In the genomic region with DNA sequence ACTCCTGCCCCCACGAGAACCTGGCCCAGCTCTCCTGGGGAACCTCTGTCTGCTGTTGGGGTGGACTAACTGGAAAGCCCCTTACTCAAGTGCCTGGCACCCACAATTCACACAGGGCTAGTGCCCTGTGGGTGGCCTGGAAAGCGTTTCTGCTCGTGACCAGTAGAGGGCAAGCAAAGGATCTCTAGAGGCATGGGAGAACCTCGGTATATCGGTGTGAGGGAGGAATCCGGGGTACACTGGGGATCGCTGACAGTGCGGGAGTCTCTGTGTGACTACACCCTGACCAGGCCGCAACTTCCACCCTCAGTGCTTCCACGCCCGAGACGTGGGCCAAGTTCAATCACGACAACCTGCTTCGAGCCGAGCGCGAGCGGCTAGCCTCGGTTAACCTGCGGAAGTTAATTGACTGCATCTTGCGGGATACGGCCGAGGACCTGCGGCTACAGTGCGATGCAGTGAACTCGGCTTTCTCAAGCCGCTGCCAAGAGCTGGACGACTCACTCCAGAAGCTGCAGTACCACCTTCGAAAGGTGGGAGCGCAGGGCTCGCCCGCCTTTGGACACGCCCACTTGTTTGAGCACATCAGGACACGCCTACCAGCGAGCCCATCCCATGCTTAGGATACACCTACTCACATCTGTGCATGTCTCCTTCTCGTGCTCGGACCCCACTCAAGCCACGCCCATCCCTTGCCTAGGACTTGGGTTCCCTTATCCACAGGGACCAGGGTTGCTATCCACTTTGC, we compare ENCODE assay signal across 8 mouse cellular contexts. TPM values are rescaled to one million over a fixed set of nuclear protein-coding genes. Genes with fewer than 3 reads are reported as not detected.
DNase-seq lines count a peak whose midpoint lies in the region; ATAC-seq lines count a peak whose summit lies in the region.

No protein-coding gene starts in this region.

- H3K36me3 ChIP-seq in forebrain, embryonic 15.5 days, result no peaks in the 10 kb centered on the region
- H3K36me3 ChIP-seq in hindbrain, embryonic 15.5 days, result no peaks in the 10 kb centered on the region

- no peaks in the 10 kb centered on the region for H3K9me3 ChIP-seq in forebrain, embryonic 15.5 days
- no peaks in the 10 kb centered on the region for H3K9me3 ChIP-seq in hindbrain, embryonic 15.5 days

- peak overlapping the region; percentile 44 for H3K9ac ChIP-seq in forebrain, embryonic 15.5 days (replicated peaks)
- peak overlapping the region; percentile 40 for H3K9ac ChIP-seq in hindbrain, embryonic 15.5 days

- H3K27me3 ChIP-seq in forebrain, embryonic 15.5 days, result peaks cover 30% of the 10 kb centered on the region
- peaks cover 21% of the 10 kb centered on the region for H3K27me3 ChIP-seq in hindbrain, embryonic 15.5 days

- peak overlapping the region; percentile 61 for H3K4me2 ChIP-seq in forebrain, embryonic 15.5 days (replicated peaks)
- peak overlapping the region; percentile 79 for H3K4me2 ChIP-seq in hindbrain, embryonic 15.5 days

- 1% methylated on average over 38 of the region's 38 CpGs for WGBS in forebrain, embryonic 15.5 days
- 2% methylated on average over 38 of the region's 38 CpGs for WGBS in hindbrain, embryonic 15.5 days

- H3K4me1 ChIP-seq in forebrain, embryonic 15.5 days, result peaks cover 13% of the 10 kb centered on the region
- H3K4me1 ChIP-seq in hindbrain, embryonic 15.5 days (replicated peaks), result peaks cover 19% of the 10 kb centered on the region

- no peak overlapping the region for H3K27ac ChIP-seq in forebrain, embryonic 15.5 days (replicated peaks)
- H3K27ac ChIP-seq in hindbrain, embryonic 15.5 days (replicated peaks), result no peak overlapping the region

- H3K4me3 ChIP-seq in forebrain, embryonic 15.5 days, result peak overlapping the region; percentile 36
- peak overlapping the region; percentile 38 for H3K4me3 ChIP-seq in hindbrain, embryonic 15.5 days

- ATAC-seq in forebrain, embryonic 15.5 days (replicated peaks), result no peak
- 0 out of 2 replicates have a peak, but pooled peaks have one; percentile 28 for ATAC-seq in hindbrain, embryonic 15.5 days (ENCODE audit: low FRiP score, low read depth)

- peak; percentile 42 for DNase-seq in NIH3T3 (ENCODE audit: low read depth)
- DNase-seq in cerebellum, adult 11-12 months, result peak; percentile 15
- peak; percentile 60 to 68 for DNase-seq in left cerebral cortex, adult 18-20 months (ENCODE audit: low spot score in 2 of 2)
- DNase-seq in lung, postnatal 4 days, result peak; percentile 77 to 79
- peak; percentile 72 to 75 for DNase-seq in right cerebral cortex, adult 2 months (ENCODE audit: low spot score in 2 of 2)
- peak; percentile 11 to 54 for DNase-seq in urinary bladder, postnatal 36 days (ENCODE audit: low spot score in 2 of 2)

RNA-seq across cellular contexts. Expression of a gene that starts 20.1 kb away (rescaled TPM):
- 1.00 and 1.9 TPM in 2 replicates for polyA plus RNA-seq in forebrain, embryonic 15.5 days (2015; fragmentation: Nextera tagmentation; extraction: Ambion mirVana)
- 1.1 and 1.3 TPM in 2 replicates for polyA plus RNA-seq in hindbrain, embryonic 15.5 days (2015; fragmentation: Nextera tagmentation; extraction: Ambion mirVana)
- total RNA-seq in left cerebral cortex, adult 18-20 months (2021), result 1 to 10 TPM in 1 of 2 experiments, under 1 TPM in 1; 0.49 to 1.2 TPM

RNA-seq across cellular contexts. Expression of a gene that starts 22.6 kb away (rescaled TPM):
- 0.11 and 0.29 TPM in 2 replicates for polyA plus RNA-seq in forebrain, embryonic 15.5 days (2015; fragmentation: Nextera tagmentation; extraction: Ambion mirVana)
- polyA plus RNA-seq in hindbrain, embryonic 15.5 days (2015; fragmentation: Nextera tagmentation; extraction: Ambion mirVana), result 0.64 and 0.77 TPM in 2 replicates
- total RNA-seq in left cerebral cortex, adult 18-20 months (2021), result 1 to 10 TPM in 1 of 2 experiments, under 1 TPM in 1; 0.75 to 1.1 TPM

RNA-seq across cellular contexts. Expression of a gene that starts 40.9 kb away (rescaled TPM):
- polyA plus RNA-seq in forebrain, embryonic 15.5 days (2015; fragmentation: Nextera tagmentation; extraction: Ambion mirVana), result 13.8 and 15.8 TPM in 2 replicates
- 10.0 and 10.6 TPM in 2 replicates for polyA plus RNA-seq in hindbrain, embryonic 15.5 days (2015; fragmentation: Nextera tagmentation; extraction: Ambion mirVana)
- total RNA-seq in left cerebral cortex, adult 18-20 months (2021), result 10 to 100 TPM; 39.6 to 43.7 TPM

Comparison
In these comparisons a context has a peak if more than half of its experiments do, and no peak if none do; other contexts are left out.
1. DNase-seq: peak in every context shown above with its lines; median percentile 78 in lung, postnatal 4 days; 74 in right cerebral cortex, adult 2 months; 64 in left cerebral cortex, adult 18-20 months; 42 in NIH3T3; 32 in urinary bladder, postnatal 36 days; 15 in cerebellum, adult 11-12 months.